Mouse (Mus musculus) kidney, postnatal 0 days (tissue): ENCODE measurements around the gene Idh2. TPM values are rescaled to one million over a fixed set of nuclear protein-coding genes. Genes with fewer than 3 reads are reported as not detected.

Source experiments
- ATAC-seq: fragments of 200-750 bp; cut with Nextera tagmentation; replicated peaks from 2 replicates; pipeline ENCODE4 v1.8.0; 2017; ENCODE audit warnings: low read depth, moderate number of reproducible peaks, moderate TSS enrichment, moderate library complexity; ENCODE audit not compliant: low FRiP score
- DNase-seq: peaks from one replicate; pipeline ENCODE4 v3.0.0-alpha.2; 2016; ENCODE audit warnings: low spot score
- H3K27ac ChIP-seq: fragments of 300-500 bp; sonication (generic); 2 replicates; pipeline ENCODE4 v1.5.1; 2014; ENCODE audit warnings: mild to moderate bottlenecking
- H3K27me3 ChIP-seq: fragments of 300-500 bp; sonication (generic); 2 replicates; pipeline ENCODE4 v1.6.1; 2014; ENCODE audit warnings: low read length, mixed read lengths; ENCODE audit not compliant: insufficient read depth
- H3K36me3 ChIP-seq: fragments of 300-500 bp; sonication (generic); 2 replicates; pipeline ENCODE4 v1.6.1; 2014; ENCODE audit warnings: low read length, mixed read lengths; ENCODE audit not compliant: insufficient read depth
- H3K4me1 ChIP-seq: fragments of 300-500 bp; sonication (generic); replicated peaks from 2 replicates; pipeline ENCODE4 v1.6.1; 2014; ENCODE audit warnings: antibody characterized with exemption, low read length, mixed read lengths; ENCODE audit not compliant: insufficient read depth
- H3K4me2 ChIP-seq: fragments of 300-500 bp; sonication (generic); 2 replicates; pipeline ENCODE4 v1.6.1; 2014; ENCODE audit warnings: mild to moderate bottlenecking, low read length, moderate library complexity, mixed read lengths
- H3K4me3 ChIP-seq: fragments of 300-500 bp; sonication (generic); replicated peaks from 2 replicates; pipeline ENCODE4 v1.5.1; 2014; ENCODE audit warnings: low read depth, low read length
- H3K9ac ChIP-seq: fragments of 300-500 bp; sonication (generic); 2 replicates; pipeline ENCODE4 v1.6.1; 2014; ENCODE audit warnings: low read depth, low read length
- H3K9me3 ChIP-seq: fragments of 300-500 bp; sonication (generic); replicated peaks from 2 replicates; pipeline ENCODE4 v1.6.1; 2016; ENCODE audit warnings: low read length, inconsistent platforms, mixed read lengths
- CTCF ChIP-seq: IDR thresholded peaks from 2 replicates; pipeline ENCODE4 v1.5.1; 2016; ENCODE audit warnings: antibody characterized with exemption, low read depth, mild to moderate bottlenecking, moderate library complexity
- WGBS: fragments of 180-500 bp; shearing (Covaris S2); extraction: QIAGEN DNeasy Blood & Tissue Kit; methylation state at CpG from one replicate; pipeline ENCODE4 v1.1.7; 2014; 5-methylcytosine and 5-hydroxymethylcytosine counted together
- polyA plus RNA-seq: library from polyadenylated mRNA; unstranded; fragments of >200 nt; fragmentation: Nextera tagmentation; extraction: Ambion mirVana; gene quantifications from 2 replicates; pipeline ENCODE4 v1.2.1, GENCODE M21; 2015

The Idh2 gene
- polyA plus RNA-seq, 1 experiment from 2014 or later: 630 TPM

- H3K9me3 ChIP-seq: no peaks in the 10 kb centered on the region
- H3K27ac ChIP-seq: peak overlapping the region; percentile 10; the same call in 1 of the 2 replicates
These were observed 39.1 kb downstream of the Idh2 start for GRCm38 (mm10) chr7:80075946-80076583.

GRCm38 (mm10) chr7:80074921-80075441, 40.2 kb downstream of the Idh2 start:
- peak overlapping the region; percentile 36; the same call in 1 of the 2 replicates for H3K27ac ChIP-seq
- peaks cover 42% of the 10 kb centered on the region for H3K4me1 ChIP-seq
- H3K4me3 ChIP-seq: no peak overlapping the region
- H3K36me3 ChIP-seq: no peaks in the 10 kb centered on the region
- WGBS: 37% methylated on average over 5 of the region's 5 CpGs
- ATAC-seq (no peak), DNase-seq (no peak)
- no peak overlapping the region for H3K9ac ChIP-seq
- no peak for TF ChIP-seq CTCF
- H3K9me3 ChIP-seq: no peaks in the 10 kb centered on the region
- H3K27me3 ChIP-seq: no peaks in the 10 kb centered on the region
- no peak overlapping the region for H3K4me2 ChIP-seq

More at GRCm38 (mm10) chr7:80075946-80076583, 39.1 kb downstream of the Idh2 start:
- ATAC-seq: no peak
- Histone ChIP-seq H3K4me1 (peaks cover 39% of the 10 kb centered on the region), H3K36me3 (peaks cover 1% of the 10 kb centered on the region; the same call in 1 of the 2 replicates), H3K9ac (no peak overlapping the region), H3K27me3 (no peaks in the 10 kb centered on the region), H3K4me2 (no peak overlapping the region), H3K4me3 (no peak overlapping the region)
- DNase-seq: no peak
- 22% methylated on average over 4 of the region's 4 CpGs for WGBS
- no peak for TF ChIP-seq CTCF

- Histone ChIP-seq H3K4me2 (no peak overlapping the region), H3K27me3 (no peaks in the 10 kb centered on the region), H3K9me3 (no peaks in the 10 kb centered on the region), H3K4me3 (no peak overlapping the region), H3K9ac (no peak overlapping the region), H3K27ac (no peak overlapping the region), H3K4me1 (peaks cover 46% of the 10 kb centered on the region), H3K36me3 (no peaks in the 10 kb centered on the region)
- WGBS: 77% methylated on average over 8 of the region's 8 CpGs
- ATAC-seq (no peak), DNase-seq (no peak)
- TF ChIP-seq CTCF: no peak
These were observed 41.7 kb downstream of the Idh2 start for GRCm38 (mm10) chr7:80073506-80073905.

- no peak for TF ChIP-seq CTCF
- Histone ChIP-seq H3K4me1 (peaks cover 36% of the 10 kb centered on the region), H3K36me3 (no peaks in the 10 kb centered on the region), H3K27me3 (no peaks in the 10 kb centered on the region), H3K27ac (no peak overlapping the region), H3K9me3 (no peaks in the 10 kb centered on the region), H3K9ac (no peak overlapping the region), H3K4me2 (no peak overlapping the region), H3K4me3 (no peak overlapping the region)
- 62% methylated on average over 6 of the region's 6 CpGs for WGBS
- ATAC-seq (no peak), DNase-seq (no peak)
These were observed 42.9 kb downstream of the Idh2 start for GRCm38 (mm10) chr7:80072297-80072696.

- no peak for DNase-seq
- Histone ChIP-seq H3K36me3 (no peaks in the 10 kb centered on the region), H3K9me3 (no peaks in the 10 kb centered on the region), H3K4me2 (no peak overlapping the region), H3K27ac (no peak overlapping the region), H3K4me3 (no peak overlapping the region), H3K27me3 (no peaks in the 10 kb centered on the region), H3K9ac (no peak overlapping the region), H3K4me1 (peaks cover 28% of the 10 kb centered on the region)
- TF ChIP-seq CTCF: no peak
- no peak for ATAC-seq
- WGBS: 93% methylated on average over 9 of the region's 9 CpGs
These were observed 44.0 kb downstream of the Idh2 start for GRCm38 (mm10) chr7:80071209-80071608.

GRCm38 (mm10) chr7:80069615-80070327, 45.4 kb downstream of the Idh2 start:
- WGBS: 10% methylated on average over 13 of the region's 13 CpGs
- ATAC-seq (peak; percentile 31; the same call in 1 of the 2 replicates), DNase-seq (peak; percentile 74)
- H3K4me2 ChIP-seq: no peak overlapping the region
- H3K36me3 ChIP-seq: no peaks in the 10 kb centered on the region
- no peak; the same call in 1 of the 2 replicates for TF ChIP-seq CTCF
- H3K27ac ChIP-seq: peak overlapping the region; percentile 62
- H3K4me3 ChIP-seq: no peak overlapping the region
- H3K9ac ChIP-seq: no peak overlapping the region
- peaks cover 20% of the 10 kb centered on the region for H3K4me1 ChIP-seq
- H3K9me3 ChIP-seq: no peaks in the 10 kb centered on the region
- H3K27me3 ChIP-seq: no peaks in the 10 kb centered on the region
